Mouse (Mus musculus) erythroid progenitor cell, adult 5-6 weeks (primary cell): Measurements from ENCODE around the gene Nppa. TPM values are rescaled to one million over a fixed set of nuclear protein-coding genes. Genes with fewer than 3 reads are reported as not detected.
"Not testable (repeated sequence)": the region's sequence is repeated elsewhere in the genome, so short reads cannot be mapped to it uniquely, and the experiment has no call there.

Experiments used
- ATAC-seq: replicated peaks from 2 replicates; pipeline ENCODE4 v1.8.0; 2016; ENCODE audit warnings: moderate number of reproducible peaks, mild to moderate bottlenecking, moderate TSS enrichment, inconsistent platforms; ENCODE audit not compliant: poor library complexity, low FRiP score, severe bottlenecking
- total RNA-seq, 2 experiments: library from RNA; stranded (forward) in 1 of 2; stranded (reverse) in 1 of 2; fragments of 150-400 nt in 1 of 2; fragments of 186-747, 209-891 nt in 1 of 2; gene quantifications; 2 replicates each; pipeline versions ENCODE4 v1.2.3 to v1.2.4; 2015 to 2017; ENCODE audit warnings: low replicate concordance in 2 of 2

Nppa gene
- total RNA-seq, 2 experiments from 2014 or later: not detected

DNA sequence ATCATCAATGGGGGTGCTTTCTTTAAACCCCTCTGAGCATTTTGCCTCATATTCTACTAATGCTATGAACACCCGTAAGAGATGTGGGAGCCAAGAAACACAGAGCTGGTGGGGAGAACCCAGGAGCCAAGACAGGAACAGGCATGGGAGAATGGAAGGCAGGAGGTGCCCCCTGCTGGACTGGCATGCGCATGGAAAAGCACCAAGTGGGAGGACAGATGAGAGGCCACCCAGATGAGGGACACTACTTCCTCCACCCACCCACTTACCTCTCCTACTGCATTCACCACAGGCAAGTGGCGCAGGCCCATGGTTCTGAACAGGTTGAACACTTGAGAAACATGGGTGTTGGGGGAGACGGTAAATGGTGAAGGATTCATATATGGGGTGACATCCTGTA, 7.9 kb downstream of the Nppa start:
- ATAC-seq: no peak

DNA sequence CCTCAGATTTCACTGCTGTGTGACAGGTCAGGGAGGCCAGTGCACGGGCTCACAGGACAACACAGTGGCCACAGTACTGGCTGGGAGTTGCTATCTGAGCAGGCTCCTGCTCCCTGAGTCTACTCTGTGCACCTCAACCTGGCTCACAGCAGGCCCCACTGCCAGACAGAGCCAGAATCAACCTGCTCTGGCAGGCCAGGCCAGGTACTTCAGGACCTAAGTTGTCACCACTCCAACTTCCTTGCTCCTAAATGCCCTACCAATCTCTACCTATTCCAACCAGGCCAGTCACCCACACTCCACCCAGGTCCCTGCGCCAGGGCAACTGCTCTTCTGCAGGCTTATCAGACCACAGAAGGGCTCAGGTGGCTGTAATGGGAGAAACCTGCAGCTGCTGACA, 9.1 kb downstream of the Nppa start:
- no peak for ATAC-seq

DNA sequence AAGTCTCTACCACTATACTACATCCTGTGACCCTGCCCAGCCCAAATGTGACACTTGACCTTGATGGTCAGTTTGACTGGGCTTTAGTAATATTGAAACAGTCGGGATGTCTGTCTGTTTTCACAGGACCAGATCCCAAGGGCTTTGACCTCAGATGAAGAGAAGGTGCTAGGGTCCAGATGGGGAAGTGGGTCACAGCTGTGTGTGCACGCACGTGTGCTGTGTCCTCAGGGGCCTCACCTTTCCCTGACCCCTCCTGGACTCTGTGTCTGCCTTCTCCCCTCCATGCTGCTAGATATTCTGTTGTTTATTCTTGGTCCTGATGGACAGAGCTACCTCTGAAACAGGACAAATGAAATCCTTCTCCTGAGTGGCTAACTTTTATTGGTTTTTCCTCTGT, 10.8 kb downstream of the Nppa start:
- no peak for ATAC-seq

DNA sequence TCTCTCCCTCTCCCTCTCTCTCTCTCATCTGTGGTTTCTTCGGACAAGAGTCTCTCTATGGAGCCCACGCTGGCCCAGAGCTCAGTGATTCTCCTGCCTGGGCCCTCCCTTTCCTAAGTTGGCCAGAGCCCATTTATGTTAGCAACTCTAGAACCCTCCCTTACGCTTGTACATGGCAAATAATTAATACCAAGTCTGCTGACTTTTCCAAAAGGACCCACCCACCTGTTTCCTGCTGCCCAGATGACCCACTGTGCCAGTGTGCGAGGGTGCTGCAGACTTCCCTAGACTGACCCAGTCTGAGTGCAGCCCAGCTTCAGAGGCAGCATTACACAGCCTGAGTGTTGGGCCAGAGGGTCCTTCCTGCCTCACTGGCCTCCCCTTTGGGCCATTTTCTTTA, 11.7 kb downstream of the Nppa start:
- ATAC-seq: no peak

DNA sequence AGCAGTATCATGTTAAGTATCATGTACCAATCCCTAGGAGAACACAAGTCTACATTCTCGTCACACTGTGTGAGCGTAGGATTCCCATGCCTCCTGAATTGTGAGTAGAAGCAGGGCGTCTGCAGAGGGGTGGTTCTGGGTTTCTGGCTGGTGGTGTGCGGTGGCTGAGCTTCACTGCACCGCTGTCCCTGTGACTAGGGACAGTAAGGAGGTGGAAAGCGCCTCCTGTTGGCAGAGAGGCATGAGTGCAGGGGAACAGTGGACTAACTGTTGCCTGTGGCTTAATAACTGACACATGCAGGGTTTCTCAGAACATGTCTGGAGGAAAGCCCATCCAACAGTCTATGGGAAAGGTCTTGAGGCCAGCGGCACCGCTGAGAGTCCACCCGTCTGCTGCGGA, 14.9 kb downstream of the Nppa start:
- ATAC-seq: no peak

DNA sequence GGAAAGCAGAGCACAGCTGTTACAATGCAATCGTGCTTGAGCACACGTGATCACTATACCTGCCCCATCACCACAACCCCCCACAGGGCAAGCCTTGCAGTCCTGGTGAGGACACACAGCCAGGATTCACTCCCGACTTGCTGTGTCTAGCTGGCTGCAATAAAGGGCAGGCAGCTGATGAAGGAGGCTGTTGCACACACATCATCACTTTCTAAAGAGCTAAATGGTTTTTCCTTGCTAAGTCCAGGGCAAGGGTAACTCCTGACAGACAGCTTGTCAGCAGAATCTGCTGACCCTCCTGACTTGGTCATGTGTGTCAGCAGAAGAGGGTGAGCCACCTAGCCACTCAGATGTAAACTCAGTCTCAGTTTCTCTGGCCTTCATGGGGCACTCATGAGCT, 16.5 kb downstream of the Nppa start:
- no peak for ATAC-seq

DNA sequence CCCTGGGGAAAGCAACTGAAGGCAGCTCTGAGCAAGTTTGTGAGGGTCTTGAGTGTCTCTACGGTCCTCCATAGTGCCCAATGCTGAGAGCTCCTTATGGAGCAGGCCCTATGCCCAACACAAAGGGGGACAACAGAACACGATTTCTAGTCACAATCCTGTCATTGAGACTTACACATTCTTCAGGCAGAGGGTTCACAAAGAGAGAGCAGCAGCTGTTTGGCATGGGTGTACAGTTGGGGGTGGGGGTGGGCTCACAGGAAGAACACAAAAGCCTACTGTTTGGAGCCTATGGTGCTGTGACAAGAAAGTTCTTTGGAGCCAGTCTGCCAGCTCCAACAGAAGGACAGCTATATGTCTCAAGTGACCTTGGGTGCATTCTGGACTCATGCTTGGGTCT, 17.9 kb downstream of the Nppa start:
- no peak for ATAC-seq

DNA sequence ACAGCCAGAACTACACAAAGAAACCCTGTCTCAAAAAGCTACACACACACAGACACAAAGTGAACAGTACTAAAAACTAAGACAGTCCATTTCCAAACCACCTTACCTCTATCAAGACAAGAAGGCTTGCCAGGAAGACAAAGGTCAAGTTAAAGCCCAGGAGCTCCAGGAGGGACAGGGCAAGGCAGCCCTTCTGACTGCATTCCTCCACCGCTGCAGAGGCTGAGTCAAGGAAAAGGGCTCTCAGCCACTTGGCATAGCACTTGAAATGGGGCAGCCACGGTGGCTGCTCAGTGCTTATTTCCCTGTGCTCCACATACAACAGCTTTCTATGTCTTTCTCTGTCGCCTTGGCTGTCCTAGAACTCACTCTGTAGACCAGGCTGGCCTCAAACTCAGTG, 23.5 kb downstream of the Nppa start:
- ATAC-seq: no peak

DNA sequence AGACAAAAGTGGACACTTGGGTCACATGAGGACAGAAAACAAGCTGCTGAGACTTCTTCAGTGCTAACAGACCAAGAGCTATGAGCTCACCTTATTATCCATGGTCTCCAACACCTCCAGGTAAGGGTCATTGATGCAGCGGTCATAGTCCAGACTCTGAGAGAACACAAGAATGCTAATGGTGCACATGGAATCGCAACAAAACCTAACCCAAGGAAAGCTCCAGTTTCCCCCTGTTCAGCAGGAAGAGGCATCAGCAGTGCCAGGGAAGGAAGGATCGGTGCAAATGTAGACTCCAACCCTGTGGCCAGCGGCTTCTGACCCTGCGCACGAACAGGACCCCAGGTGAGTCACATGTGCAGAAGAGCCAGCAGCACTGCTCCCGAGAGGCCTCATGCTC, 28.8 kb downstream of the Nppa start:
- ATAC-seq: no peak

DNA sequence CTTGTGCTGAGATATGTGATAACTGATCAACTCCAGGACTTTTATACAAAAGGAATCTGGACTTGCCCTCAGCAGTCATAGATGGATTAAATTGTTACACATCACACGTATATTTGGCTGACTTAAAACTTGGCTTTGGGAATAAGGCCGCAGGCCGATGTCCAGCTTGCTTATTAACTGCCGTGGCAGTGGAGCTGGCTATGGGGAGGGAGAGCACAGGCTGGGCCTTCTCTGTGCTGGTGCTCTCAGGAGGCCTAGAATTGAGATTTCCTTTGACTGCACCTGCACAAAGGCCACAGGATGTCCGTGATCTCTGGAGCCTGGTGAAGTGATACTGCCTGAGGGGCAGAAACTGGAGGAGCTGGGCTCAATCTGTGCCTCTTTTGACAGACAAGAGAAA, 30.0 kb downstream of the Nppa start:
- ATAC-seq: no peak

DNA sequence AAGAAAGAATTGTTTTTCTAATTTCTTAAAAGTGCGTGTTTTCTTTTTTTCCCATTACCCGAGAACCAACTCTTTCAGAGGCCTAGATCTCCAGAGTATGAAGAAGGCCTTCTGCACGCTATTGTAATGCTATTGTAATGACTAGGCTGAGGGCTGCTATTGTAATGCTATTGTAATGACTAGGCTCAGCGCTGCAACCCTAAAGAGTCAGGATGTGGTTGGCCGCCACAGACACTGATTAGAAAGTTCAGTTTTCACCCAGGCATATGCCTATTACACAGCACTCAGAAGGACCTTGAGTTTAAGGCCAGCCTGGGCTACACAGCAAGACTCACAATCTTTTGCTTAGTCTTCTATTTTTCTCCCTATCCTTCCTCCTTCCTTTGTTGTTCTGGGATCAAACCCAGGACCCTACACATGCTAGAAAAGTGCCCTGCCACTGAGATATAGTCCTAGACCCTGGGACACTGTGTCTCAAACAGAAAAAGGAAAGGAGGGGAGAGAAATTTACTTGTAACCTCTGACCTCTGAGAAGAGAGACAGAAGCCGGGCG, 33.4 kb downstream of the Nppa start:
- ATAC-seq: no peak

DNA sequence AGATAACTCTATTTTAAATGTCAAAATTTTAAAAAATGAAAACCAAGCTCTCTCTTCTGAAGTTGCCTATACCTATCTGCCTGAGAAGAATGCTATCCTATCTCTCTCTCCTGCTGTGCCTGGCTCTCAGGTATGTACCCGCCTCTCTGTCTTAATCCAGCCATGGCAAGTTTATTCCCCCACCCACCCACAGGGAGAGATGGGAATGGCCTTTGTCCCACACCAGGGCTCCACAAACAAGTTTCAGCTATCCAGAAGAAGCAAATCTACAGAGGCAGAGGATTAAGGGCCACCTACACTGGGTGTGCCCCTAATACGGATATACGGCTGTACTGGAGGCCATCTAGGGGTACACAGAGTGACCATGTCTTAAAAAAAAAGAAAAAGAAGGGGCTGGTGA, 34.9 kb downstream of the Nppa start:
- no peak for ATAC-seq

DNA sequence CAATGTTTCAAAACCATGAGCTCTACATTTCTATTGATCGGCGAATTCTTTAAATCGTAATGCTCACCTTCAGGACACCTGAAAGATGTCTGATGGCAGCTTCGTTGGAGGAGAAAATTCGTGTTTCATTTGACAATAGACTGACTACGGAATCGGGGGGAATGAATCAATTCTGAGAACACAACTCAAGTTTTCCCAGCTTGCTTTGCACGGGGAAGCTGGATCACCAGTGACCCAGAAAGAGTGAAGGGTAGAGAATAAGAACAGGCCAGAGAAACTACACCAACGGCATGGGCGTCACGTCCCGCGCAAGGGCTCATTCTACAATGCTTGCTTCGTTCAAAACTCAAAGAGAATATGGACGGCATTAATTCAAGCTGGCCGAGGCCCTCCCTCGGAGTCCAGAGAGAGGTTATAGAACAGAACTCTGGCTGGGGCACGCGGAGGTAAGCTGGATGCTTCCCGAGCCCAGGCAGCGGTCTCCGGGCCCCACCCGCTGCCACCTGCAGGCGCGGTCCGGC, 37.6 kb downstream of the Nppa start:
- no peak for ATAC-seq

DNA sequence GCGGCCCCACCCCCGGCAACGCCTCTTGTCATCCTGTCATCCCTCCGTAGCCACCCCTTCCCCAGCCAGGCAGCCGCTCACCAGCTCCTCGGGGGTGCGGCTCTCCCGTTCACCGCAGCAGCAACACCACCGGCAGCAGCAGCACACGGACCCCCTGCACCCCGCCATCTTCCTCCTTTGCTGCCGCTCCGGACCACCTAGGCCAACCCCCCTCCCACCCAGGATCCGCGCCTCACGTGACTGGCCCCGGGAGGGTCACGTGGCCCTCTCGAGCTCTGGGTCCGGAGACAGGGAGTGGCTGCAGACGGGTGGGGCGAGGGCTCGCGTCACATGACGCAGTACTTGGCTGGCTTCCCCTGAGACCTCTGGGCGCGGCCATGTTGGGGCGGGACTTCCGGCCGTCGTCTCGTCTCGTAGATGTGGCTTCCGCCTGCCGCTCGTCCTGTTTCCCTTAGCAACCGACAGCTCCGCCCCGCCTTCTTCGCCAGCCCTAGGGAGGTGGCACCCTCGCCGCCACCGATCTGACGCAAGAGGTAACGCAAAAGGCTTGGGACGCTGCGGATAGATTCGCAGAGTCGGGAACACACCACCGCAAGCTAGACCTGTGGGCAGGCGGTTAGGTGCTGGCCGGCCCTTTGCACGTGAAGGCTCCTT, 38.2 kb downstream of the Nppa start, which contains the start of the genes Clcn6 and Mthfr:
Gene Clcn6 (minus strand): TSS at position 222 of the 654 bp plus-strand sequence.
Gene Mthfr (plus strand): TSS at position 478 of the 654 bp plus-strand sequence.
- peak; percentile 85 for ATAC-seq

DNA sequence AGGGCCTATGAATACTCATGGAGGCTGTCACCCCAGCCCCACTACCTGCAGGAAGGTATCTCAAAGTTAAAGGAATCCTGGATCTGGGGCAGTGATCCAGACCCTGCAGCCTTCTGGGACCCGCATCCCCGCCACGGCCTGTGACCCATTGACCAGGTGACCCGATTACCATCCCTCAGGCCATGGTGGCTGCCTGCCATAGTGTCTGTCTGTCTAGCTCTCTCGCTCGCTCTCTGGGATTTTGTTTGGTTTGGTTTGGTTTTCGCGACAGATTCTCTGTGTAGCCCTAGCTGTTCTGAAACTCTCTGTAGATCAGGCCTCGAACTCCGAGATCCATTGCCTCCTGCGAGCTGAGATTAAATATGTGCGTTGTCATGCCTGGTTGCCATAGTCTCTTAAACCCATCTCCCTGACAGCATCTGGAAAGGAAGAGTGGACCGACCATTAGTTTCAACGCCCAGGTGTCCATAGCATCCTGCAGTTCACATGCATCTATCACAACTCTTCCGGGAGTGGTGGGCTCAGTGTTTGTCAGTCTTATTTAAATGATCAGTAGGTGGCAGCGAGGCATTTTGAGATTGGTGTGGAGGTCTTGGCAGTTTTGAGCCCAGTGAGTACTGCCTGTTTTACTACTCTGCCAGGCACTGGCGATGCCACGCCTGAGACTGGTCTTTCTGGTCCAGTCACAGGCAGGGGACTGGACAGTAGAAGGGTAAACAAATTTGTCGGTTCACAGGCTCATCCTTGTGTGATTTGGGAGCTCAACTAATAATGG, 38.9 kb downstream of the Nppa start:
- ATAC-seq: peak; percentile 28

DNA sequence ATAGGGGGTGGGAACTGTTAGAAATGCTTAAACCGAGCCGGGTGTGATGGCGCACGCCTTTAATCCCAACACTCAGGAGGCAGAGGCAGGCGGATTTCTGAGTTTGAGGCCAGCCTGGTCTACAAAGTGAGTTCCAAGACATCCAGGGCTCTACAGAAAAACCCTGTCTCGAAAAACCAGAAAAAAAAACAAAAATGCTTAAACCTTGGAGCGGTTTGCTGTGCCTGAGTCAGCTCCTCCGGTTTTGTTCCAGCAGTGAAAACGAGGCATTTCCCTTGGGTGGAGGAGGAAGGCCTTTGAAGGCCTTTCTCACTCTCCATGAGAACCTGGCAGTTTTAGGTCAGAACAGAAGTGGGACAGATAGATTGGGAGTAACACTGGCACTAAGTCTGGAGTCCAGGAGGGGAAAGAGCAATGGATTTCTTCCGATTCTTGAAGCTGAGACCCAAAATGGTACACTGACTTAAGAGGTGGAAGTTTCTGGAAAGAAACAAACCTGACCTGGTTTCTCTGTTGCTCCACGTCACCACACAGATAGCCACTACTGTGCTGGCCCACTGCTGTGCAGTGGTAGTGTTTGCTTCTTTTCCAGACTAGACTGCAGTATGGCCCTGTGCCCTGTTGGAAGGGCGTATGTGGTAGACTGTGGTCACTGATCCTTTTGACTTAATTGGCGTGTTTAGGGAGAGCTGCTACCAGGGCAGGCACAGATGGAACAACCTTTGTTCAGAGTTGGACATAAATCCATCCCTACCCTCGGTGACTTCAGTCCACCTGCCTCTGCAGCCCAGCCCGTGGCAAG, 39.7 kb downstream of the Nppa start:
- no peak for ATAC-seq

DNA sequence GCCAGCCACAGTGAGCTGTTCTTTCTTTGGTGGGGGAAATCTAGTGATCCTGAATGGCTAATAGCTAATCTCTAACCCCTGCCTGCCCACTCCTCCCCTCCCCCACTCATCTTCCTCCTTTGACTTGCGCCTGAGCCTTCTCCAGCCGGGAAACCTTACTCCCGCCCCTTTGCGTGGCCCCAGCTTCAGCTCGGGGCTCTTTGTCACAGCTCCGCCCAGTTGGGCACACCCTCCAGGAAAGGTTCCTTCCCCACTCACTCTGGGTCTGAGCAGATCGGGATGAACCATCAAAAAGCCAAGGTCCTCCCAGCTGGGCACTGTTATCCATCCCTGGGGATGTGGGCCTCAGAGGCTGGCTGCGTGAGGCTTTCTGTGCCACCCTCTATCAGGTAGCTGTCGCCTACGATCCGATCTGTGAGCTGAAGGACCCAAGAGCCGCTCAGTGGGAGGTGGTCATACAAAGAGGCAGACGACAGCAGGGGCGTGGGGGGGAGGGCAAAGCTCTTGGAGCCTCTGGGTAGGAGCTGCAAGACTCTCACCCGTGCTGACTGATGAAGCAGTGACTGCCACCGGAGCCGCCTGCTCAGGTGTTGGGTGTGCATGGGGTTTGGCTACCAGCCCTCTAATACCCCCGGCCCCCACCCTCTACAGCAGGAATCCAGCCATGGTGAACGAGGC, 40.5 kb downstream of the Nppa start:
- ATAC-seq: peak; percentile 45

DNA sequence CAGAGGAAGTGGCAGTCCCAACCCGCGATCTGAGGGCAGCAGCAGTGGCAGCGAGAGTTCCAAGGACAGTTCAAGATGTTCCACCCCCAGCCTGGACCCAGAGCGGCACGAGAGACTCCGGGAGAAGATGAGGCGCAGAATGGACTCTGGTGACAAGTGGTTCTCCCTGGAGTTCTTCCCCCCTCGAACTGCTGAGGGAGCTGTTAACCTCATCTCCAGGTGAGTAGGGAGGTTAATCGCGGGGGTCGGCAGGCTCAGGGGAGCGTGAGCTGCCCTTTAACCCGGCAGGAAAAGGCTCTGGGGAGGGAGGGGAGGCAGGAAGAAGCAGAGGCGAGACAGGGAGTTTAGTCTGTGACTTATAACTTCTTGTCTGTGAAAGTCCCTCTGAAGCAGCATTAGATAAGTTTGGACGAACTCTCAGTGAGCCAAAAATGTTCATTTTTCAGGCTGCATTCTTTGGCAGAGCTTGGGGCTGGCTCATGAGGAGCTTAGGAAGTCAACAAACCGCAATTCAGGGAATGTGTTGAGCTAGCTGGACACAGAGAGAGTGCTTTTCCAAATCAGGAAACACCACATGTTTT, 41.2 kb downstream of the Nppa start:
- ATAC-seq: no peak

DNA sequence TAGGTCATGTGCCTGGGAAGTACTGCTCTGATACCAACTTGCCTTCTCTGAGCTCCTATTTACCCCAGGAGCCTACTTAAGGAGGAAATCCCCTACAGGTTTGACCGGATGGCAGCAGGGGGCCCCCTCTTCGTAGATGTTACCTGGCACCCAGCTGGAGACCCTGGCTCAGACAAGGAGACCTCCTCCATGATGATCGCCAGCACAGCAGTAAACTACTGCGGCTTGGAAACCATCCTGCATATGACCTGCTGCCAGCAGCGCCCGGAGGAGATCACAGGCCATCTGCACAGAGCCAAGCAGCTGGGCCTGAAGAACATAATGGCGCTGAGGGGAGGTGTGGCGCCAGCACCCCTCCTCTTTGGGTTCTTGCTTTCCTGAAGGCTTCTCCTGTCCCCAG, 42.8 kb downstream of the Nppa start:
- not testable (repeated sequence) for ATAC-seq
